Comparison of ENCODE assay signal across 8 mouse cellular contexts in genomic region chr10:69352212-69353085, GRCm38 (mm10). TPM values are rescaled to one million over a fixed set of nuclear protein-coding genes. Genes with fewer than 3 reads are reported as not detected.
DNase-seq lines count a peak whose midpoint lies in the region; ATAC-seq and TF ChIP-seq lines count a peak whose summit lies in the region.

Gene Cdk1, minus strand, starts transcription at chr10:69352938.

- peaks cover 37% of the 10 kb centered on the region for H3K36me3 ChIP-seq in heart, embryonic 10.5 days
- H3K36me3 ChIP-seq in kidney, embryonic 15.5 days = peaks cover 33% of the 10 kb centered on the region

- TF ChIP-seq CTCF in bone marrow macrophage, adult 2 months (IDR thresholded peaks at IDR 0.05; ENCODE audit: low read depth, low read length) = no peak

- TF ChIP-seq POLR2A in bone marrow macrophage, adult 2 months (IDR thresholded peaks at IDR 0.05; ENCODE audit: borderline replicate concordance, low read depth, low read length) = no peak

- H3K9me3 ChIP-seq in heart, embryonic 10.5 days = no peaks in the 10 kb centered on the region; the same call in 1 of the 2 replicates
- H3K9me3 ChIP-seq in kidney, embryonic 15.5 days (replicated peaks) = no peaks in the 10 kb centered on the region

- under 1% methylated on average over 51 of the region's 51 CpGs for WGBS in heart, embryonic 10.5 days
- under 1% methylated on average over 51 of the region's 51 CpGs for WGBS in kidney, embryonic 15.5 days

- ATAC-seq in erythroblast, adult 5-6 weeks (replicated peaks; ENCODE audit: low FRiP score, poor library complexity, severe bottlenecking) = peak; percentile 96
- ATAC-seq in kidney, embryonic 15.5 days (replicated peaks; ENCODE audit: low FRiP score) = peak; percentile 97
- ATAC-seq in monocyte, adult 5-6 weeks (replicated peaks; ENCODE audit: insufficient number of reproducible peaks, low FRiP score, low TSS enrichment, poor library complexity, severe bottlenecking) = peak; percentile 95

- peaks cover 7% of the 10 kb centered on the region for H3K4me1 ChIP-seq in bone marrow macrophage, adult 2 months (ENCODE audit: control insufficient read depth, insufficient read depth, low read length)
- peaks cover 29% of the 10 kb centered on the region for H3K4me1 ChIP-seq in heart, embryonic 10.5 days
- peaks cover 37% of the 10 kb centered on the region for H3K4me1 ChIP-seq in kidney, embryonic 15.5 days

- peak within 1 kb of the TSS; percentile 94 for H3K4me3 ChIP-seq in bone marrow macrophage, adult 2 months (ENCODE audit: insufficient read depth, low read length)
- H3K4me3 ChIP-seq in heart, embryonic 10.5 days = peak within 1 kb of the TSS; percentile 97
- peak within 1 kb of the TSS; percentile 67 for H3K4me3 ChIP-seq in kidney, embryonic 15.5 days (replicated peaks)

- DNase-seq in A20 (ENCODE audit: low read depth, low spot score) = peak; percentile 97
- DNase-seq in heart, embryonic 10.5 days (ENCODE audit: low spot score) = peak; percentile 98
- DNase-seq in liver = peak; percentile 96
- peak; percentile 96 for DNase-seq in spleen, postnatal 4 days (ENCODE audit: low spot score in 2 of 2)

- peak within 1 kb of the TSS; percentile 71 for H3K27ac ChIP-seq in bone marrow macrophage, adult 2 months (ENCODE audit: insufficient read depth, low read depth, low read length)
- peak within 1 kb of the TSS; percentile 98 for H3K27ac ChIP-seq in heart, embryonic 10.5 days
- peak within 1 kb of the TSS; percentile 81 for H3K27ac ChIP-seq in kidney, embryonic 15.5 days

- peak within 1 kb of the TSS; percentile 75 for H3K4me2 ChIP-seq in kidney, embryonic 15.5 days

- no peaks in the 10 kb centered on the region for H3K27me3 ChIP-seq in heart, embryonic 10.5 days (ENCODE audit: insufficient read depth, poor library complexity, severe bottlenecking)
- no peaks in the 10 kb centered on the region for H3K27me3 ChIP-seq in kidney, embryonic 15.5 days

- H3K9ac ChIP-seq in kidney, embryonic 15.5 days = peak within 1 kb of the TSS; percentile 79

RNA-seq across cellular contexts. Expression of gene Cdk1, which starts in this region (rescaled TPM):
- 86.3 and 92.4 TPM in 2 replicates for polyA plus RNA-seq in bone marrow macrophage, adult 2 months (2012; ENCODE audit: insufficient read depth, insufficient read length, missing spikeins)
- 21.1 and 35.5 TPM in 2 replicates for total RNA-seq in erythroblast, adult 5-6 weeks (2015; ENCODE audit: low replicate concordance)
- total RNA-seq in erythroblast, adult 5-6 weeks (2017; ENCODE audit: low replicate concordance) = 82.0 and 106 TPM in 2 replicates
- 411 and 465 TPM in 2 replicates for polyA plus RNA-seq in heart, embryonic 10.5 days (2016; fragmentation: Nextera tagmentation; extraction: Ambion mirVana)
- 490 and 496 TPM in 2 replicates for polyA plus RNA-seq in kidney, embryonic 15.5 days (2015; fragmentation: Nextera tagmentation; extraction: Ambion mirVana)
- 4.1 to 6.8 TPM (median 6.3 TPM) in 3 replicates for total RNA-seq in monocyte, adult 5-6 weeks (2017)

Comparison
In these comparisons a context has a peak if more than half of its experiments do, and no peak if none do; other contexts are left out.
1. Peak in every context shown above with its lines: DNase-seq, ATAC-seq, H3K4me3 ChIP-seq and H3K27ac ChIP-seq.